Mouse (Mus musculus) kidney, adult 2 months (tissue): ENCODE measurements around the gene Gm34653.

Source experiments
- CTCF ChIP-seq: fragments of 200-500 bp; conservative IDR thresholded peaks from 2 replicates; pipeline ENCODE4 v1.5.1; 2011; ENCODE audit warnings: low read depth, mild to moderate bottlenecking, control low read depth, low read length, moderate library complexity, mixed read lengths; ENCODE audit not compliant: insufficient read depth, insufficient read length
- POLR2A ChIP-seq: fragments of 200-500 bp; IDR thresholded peaks from one replicate; pipeline ENCODE4 v1.6.1; 2011; ENCODE audit warnings: low read depth, low read length, control low read depth

GRCm38 (mm10) chr2:34804172-34804571 lies 28.6 kb upstream of the Gm34653 start:
- no peak for TF ChIP-seq POLR2A
- TF ChIP-seq CTCF: no peak
